Mouse (Mus musculus): ENCODE results near the gene Sf3a1. TPM values are rescaled to one million over a fixed set of nuclear protein-coding genes. Genes with fewer than 3 reads are reported as not detected.

Sf3a1 gene
- polyA plus RNA-seq, 2 experiments from 2014 or later = 49.6 to 53.0 TPM

- ATAC-seq = no peak
Measured at GRCm38 (mm10) chr11:4218637-4219036, 58.5 kb downstream of the Sf3a1 start.

- ATAC-seq = no peak
Measured at GRCm38 (mm10) chr11:4219317-4219751, 59.2 kb downstream of the Sf3a1 start.

- ATAC-seq = no peak
Measured at GRCm38 (mm10) chr11:4219908-4220307, 59.8 kb downstream of the Sf3a1 start.

- ATAC-seq = peak; percentile 35
Measured at GRCm38 (mm10) chr11:4220443-4221400, 60.6 kb downstream of the Sf3a1 start.

DNA sequence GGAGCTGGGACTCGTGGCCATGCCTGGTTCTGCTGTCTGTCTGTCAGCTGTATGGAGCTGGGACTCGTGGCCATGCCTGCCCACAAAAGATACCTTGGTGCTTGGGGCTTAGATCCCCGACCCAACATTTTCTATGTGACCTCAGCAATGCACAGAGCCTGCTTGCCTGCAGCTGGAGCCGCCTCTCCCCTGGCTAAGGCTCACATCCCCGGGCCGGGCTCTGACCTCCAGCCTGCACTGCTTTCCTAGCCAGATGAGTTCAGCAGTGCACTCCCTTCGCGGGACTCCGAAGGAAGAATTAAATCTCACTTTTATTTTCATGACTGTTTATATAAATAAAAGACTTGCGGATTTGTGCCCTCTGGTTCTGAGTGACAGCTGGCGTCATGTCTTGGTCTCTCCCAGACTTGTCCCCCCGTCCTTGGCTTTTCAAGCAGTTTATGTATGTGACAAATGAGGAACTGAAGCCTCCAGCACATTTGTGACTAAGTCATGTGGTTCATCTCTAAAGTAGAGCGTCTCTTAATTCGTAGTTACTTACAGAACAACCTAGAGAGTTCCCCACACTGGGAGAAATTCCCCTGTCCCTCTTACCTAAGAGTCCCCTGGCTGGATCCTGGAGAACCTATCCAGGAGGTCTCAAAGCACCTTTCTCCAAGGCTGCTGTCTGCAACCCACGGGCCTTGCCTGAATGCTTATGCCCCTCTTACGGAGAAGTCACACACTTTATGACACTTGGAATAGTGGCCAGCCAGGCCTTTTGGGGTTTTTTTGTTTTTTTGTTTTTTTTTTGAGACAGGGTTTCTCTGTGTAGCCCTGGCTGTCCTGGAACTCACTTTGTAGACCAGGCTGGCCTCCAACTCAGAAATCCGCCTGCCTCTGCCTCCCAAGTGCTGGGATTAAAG, 62.1 kb downstream of the Sf3a1 start:
- ATAC-seq = no peak

DNA sequence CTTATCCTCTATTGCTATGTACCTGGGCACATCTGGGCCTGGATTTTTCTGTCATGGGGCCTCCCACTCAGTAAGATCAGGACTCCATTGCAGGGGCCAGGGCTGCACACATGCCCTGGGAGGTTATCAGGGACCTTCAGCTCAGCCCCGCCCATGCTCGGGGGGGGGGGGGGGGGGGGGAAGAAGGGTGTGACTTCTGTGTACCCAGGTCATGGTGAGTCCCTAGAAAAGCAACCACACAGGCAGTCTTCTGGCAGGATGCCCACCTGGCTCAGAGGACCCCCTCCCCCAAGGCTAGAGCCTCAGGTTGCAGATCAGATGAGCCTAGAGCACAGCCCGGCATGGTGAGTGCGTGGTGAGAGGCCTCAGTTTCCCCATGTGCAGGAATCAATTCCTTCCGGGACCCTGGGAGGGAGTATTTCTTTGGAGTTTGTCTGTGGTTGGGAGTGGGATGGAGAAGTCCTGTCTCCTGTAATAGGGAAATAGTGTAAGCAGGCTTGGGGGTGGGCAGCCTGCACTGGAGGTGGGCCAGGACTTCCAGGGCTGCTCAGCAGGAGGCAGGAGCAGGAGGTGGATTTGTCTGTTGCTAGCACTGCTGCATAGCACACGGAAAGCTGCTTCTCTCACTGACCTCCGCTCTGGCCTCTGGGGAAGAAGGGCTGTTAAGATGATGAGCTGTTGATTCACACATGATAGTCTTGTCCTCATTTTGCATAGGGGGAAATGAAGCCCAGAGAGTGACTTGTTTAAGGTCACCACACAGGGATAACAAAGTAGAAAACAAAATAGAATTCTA, 63.4 kb downstream of the Sf3a1 start:
- ATAC-seq = peak; percentile 29

DNA sequence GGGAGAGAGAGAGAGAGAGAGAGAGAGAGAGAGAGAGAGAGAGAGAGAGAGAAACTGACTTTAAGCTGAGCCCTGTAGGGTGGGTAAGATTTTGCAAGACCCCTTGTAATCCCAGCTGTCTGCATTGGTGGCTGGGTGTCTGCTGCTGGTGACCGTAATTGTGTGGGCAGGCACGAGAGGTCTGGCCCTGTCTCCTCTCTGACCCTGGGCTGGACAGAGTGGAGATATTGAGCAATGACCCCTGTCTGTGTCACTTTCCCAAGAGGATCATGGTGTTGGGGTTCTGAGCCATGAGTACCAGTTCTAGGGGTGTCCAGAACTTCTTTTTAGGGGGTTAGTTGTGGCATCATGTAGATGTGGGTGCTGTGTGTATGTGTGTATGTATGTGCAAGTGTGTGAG, 64.1 kb downstream of the Sf3a1 start:
- no peak for ATAC-seq

GRCm38 (mm10) chr11:4226569-4227325, 66.6 kb downstream of the Sf3a1 start:
- no peak for ATAC-seq

DNA sequence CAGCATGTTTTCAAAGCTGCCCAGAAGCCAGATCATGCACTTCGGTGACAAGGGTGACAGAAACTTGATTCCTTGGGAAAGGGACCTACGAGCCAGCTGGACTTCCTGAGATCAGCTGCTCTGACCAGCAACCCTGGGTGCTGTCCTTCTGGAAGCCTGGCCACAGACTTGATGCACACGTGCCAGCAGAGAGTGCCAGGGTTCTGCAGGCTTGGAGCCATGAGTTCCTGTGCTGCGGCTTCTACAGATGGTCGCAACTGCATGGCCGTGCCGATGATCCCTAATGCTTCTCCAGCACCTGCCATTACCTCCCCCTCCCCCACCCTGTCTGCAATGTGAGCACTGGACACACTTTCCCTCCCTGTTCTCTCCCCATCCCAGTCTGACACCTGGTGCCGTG, 68.3 kb downstream of the Sf3a1 start:
- ATAC-seq = no peak

DNA sequence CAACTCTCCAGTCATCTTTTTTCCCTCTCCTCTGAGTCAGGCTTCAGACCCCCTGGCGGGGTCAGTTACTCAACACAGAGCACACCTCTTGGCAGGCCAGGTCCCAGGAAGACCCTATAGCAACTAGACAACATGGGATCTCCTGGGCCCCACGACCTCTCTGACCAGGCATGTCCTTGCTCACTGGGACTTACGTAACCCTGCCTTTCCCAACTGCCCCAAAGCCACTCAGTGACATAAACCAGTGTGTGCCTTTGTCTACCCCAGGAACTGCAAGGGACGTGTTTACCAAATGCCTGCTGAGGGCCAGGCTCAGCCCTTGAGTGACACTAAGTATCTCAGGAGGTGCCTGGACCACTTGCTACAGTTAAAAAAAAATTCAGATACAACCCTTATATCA, 69.7 kb downstream of the Sf3a1 start:
- no peak for ATAC-seq

- ATAC-seq = no peak
Measured at GRCm38 (mm10) chr11:4231435-4231834, 71.3 kb downstream of the Sf3a1 start.

Other genes starting within 250 kb of the Sf3a1 start
- gene Slc35e4, start 245.7 kb upstream of the Sf3a1 start, polyA plus RNA-seq (2017; shearing (Covaris generic)) = 1 to 10 TPM; 1.1 to 1.2 TPM
- gene Tcn2, start 228.2 kb upstream of the Sf3a1 start, polyA plus RNA-seq (2017; shearing (Covaris generic)) = 10 to 100 TPM; 20.4 to 23.1 TPM
- 10 to 100 TPM; 45.6 to 74.8 TPM for gene Pes1, start 196.4 kb upstream of the Sf3a1 start, polyA plus RNA-seq (2017; shearing (Covaris generic))
- not detected for gene 4930556J24Rik, start 183.6 kb upstream of the Sf3a1 start, polyA plus RNA-seq (2017; shearing (Covaris generic))
- gene Gal3st1, start 176.7 kb upstream of the Sf3a1 start, polyA plus RNA-seq (2017; shearing (Covaris generic)) = not detected
- not detected for gene Sec14l4, start 128.9 kb upstream of the Sf3a1 start, polyA plus RNA-seq (2017; shearing (Covaris generic))
- gene Sec14l3, start 95.5 kb upstream of the Sf3a1 start, polyA plus RNA-seq (2017; shearing (Covaris generic)) = not detected
- gene Mtfp1, start 64.9 kb upstream of the Sf3a1 start, polyA plus RNA-seq (2017; shearing (Covaris generic)) = 1 to 10 TPM; 1.4 to 2.8 TPM
- 1 to 10 TPM in 1 of 2 experiments, under 1 TPM in 1; 0.48 to 1.2 TPM for gene Sec14l2, start 36.9 kb upstream of the Sf3a1 start, polyA plus RNA-seq (2017; shearing (Covaris generic))
- gene Rnf215, start 25.1 kb upstream of the Sf3a1 start, polyA plus RNA-seq (2017; shearing (Covaris generic)) = 10 to 100 TPM in 1 of 2 experiments, 1 to 10 TPM in 1; 8.8 to 11.5 TPM
- 1 to 10 TPM; 1.4 to 2.7 TPM for gene Ccdc157, start 57 bp upstream of the Sf3a1 start, polyA plus RNA-seq (2017; shearing (Covaris generic))
- 10 to 100 TPM; 23.8 to 25.6 TPM for gene Tbc1d10a, start 26.4 kb downstream of the Sf3a1 start, polyA plus RNA-seq (2017; shearing (Covaris generic))
- gene Castor1, start 57.9 kb downstream of the Sf3a1 start, polyA plus RNA-seq (2017; shearing (Covaris generic)) = 10 to 100 TPM; 37.5 to 42.0 TPM
- gene Osm, start 76.1 kb downstream of the Sf3a1 start, polyA plus RNA-seq (2017; shearing (Covaris generic)) = 10 to 100 TPM; 18.0 to 19.8 TPM
- gene Lif, start 97.2 kb downstream of the Sf3a1 start, polyA plus RNA-seq (2017; shearing (Covaris generic)) = 1 to 10 TPM; 2.9 to 6.6 TPM

Data from activated CD4-positive, CD25-positive, alpha-beta regulatory T cell, adult 4 months (primary cell).